ENCODE assay signal across 9 mouse cellular contexts in the genomic region with DNA sequence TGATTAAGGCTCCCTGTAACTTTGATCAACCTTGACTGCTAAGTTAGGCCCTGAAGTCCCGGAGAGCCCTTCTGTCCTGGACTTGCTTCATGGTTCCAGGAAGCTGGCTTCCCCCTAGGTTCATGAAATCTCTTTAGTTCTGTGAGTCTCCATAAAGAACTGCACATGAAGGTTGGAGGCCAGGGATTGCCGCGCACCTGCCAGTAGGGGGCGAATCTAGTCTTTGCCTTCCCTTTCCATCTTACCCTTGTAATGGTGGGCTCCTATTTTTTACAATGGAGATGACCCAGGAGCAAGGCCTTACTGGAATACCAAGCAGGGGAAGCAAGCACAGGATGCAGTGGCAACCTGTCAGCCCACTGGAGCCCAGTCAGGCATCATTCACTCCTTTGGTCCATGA. TPM values are rescaled to one million over a fixed set of nuclear protein-coding genes. Genes with fewer than 3 reads are reported as not detected.
DNase-seq lines count a peak whose midpoint lies in the region; ATAC-seq and TF ChIP-seq lines count a peak whose summit lies in the region.
"Had no signal": no experiment of that assay in that cellular context is flagged by ENCODE, and none has a peak within 500 bp of the region (broad histone marks: within the 10 kb centered on the region; RNA-seq: fewer than 3 reads in every experiment).

No protein-coding gene starts in this region.

- no peak overlapping the region for H3K4me2 ChIP-seq in midbrain, embryonic 15.5 days
- H3K4me2 ChIP-seq in liver, postnatal 0 days (ENCODE audit: low read depth, low read length), result no peak overlapping the region
- H3K4me2 ChIP-seq in intestine, embryonic 15.5 days (replicated peaks), result no peak overlapping the region
- H3K4me2 ChIP-seq: heart, embryonic 13.5 days had no signal

- peak; percentile 70 for TF ChIP-seq CTCF in liver, postnatal 0 days (IDR thresholded peaks at IDR 0.05; ENCODE audit: low read depth)

- no peak overlapping the region for H3K9ac ChIP-seq in midbrain, embryonic 15.5 days
- H3K9ac ChIP-seq in liver, postnatal 0 days (replicated peaks), result no peak overlapping the region
- no peak overlapping the region for H3K9ac ChIP-seq in intestine, embryonic 15.5 days
- H3K9ac ChIP-seq: heart, embryonic 13.5 days had no signal

- no peak overlapping the region for H3K27ac ChIP-seq in midbrain, embryonic 10.5 days (replicated peaks)
- H3K27ac ChIP-seq in midbrain, embryonic 15.5 days, result no peak overlapping the region
- H3K27ac ChIP-seq in liver, postnatal 0 days (ENCODE audit: low read depth), result no peak overlapping the region
- H3K27ac ChIP-seq in intestine, embryonic 15.5 days, result no peak overlapping the region
- H3K27ac ChIP-seq: heart, embryonic 13.5 days had no signal

- no peaks in the 10 kb centered on the region for H3K27me3 ChIP-seq in midbrain, embryonic 10.5 days (ENCODE audit: low read depth, poor library complexity, severe bottlenecking)
- H3K27me3 ChIP-seq in midbrain, embryonic 15.5 days (replicated peaks), result no peaks in the 10 kb centered on the region
- no peaks in the 10 kb centered on the region for H3K27me3 ChIP-seq in liver, postnatal 0 days (ENCODE audit: insufficient read depth, low read length)
- H3K27me3 ChIP-seq in intestine, embryonic 15.5 days (replicated peaks), result no peaks in the 10 kb centered on the region
- H3K27me3 ChIP-seq: heart, embryonic 13.5 days had no signal

- intact Hi-C loops in gastrocnemius, postnatal 14 days (cut with DNase I; ENCODE audit: low total_unique reads), result no loop called here

- no peaks in the 10 kb centered on the region for H3K36me3 ChIP-seq in midbrain, embryonic 10.5 days
- no peaks in the 10 kb centered on the region for H3K36me3 ChIP-seq in midbrain, embryonic 15.5 days (replicated peaks)
- H3K36me3 ChIP-seq in liver, postnatal 0 days (replicated peaks; ENCODE audit: insufficient read depth, low read length), result no peaks in the 10 kb centered on the region
- no peaks in the 10 kb centered on the region for H3K36me3 ChIP-seq in intestine, embryonic 15.5 days
- H3K36me3 ChIP-seq: heart, embryonic 13.5 days had no signal

- no peak for TF ChIP-seq EP300 in liver, postnatal 0 days (IDR thresholded peaks at IDR 0.05; ENCODE audit: low read depth)

- H3K4me1 ChIP-seq in midbrain, embryonic 10.5 days, result no peaks in the 10 kb centered on the region; the same call in 1 of the 2 replicates
- H3K4me1 ChIP-seq in midbrain, embryonic 15.5 days, result no peaks in the 10 kb centered on the region
- H3K4me1 ChIP-seq in liver, postnatal 0 days (ENCODE audit: insufficient read depth), result no peaks in the 10 kb centered on the region; the same call in 1 of the 2 replicates
- H3K4me1 ChIP-seq in intestine, embryonic 15.5 days (replicated peaks), result 0 out of 2 replicates have a peak, but pooled peaks cover 3% of the 10 kb centered on the region
- H3K4me1 ChIP-seq: heart, embryonic 13.5 days had no signal

- H3K4me3 ChIP-seq in midbrain, embryonic 10.5 days, result no peak overlapping the region
- no peak overlapping the region for H3K4me3 ChIP-seq in midbrain, embryonic 15.5 days
- no peak overlapping the region for H3K4me3 ChIP-seq in liver, postnatal 0 days (ENCODE audit: low read depth, low read length)
- no peak overlapping the region for H3K4me3 ChIP-seq in intestine, embryonic 15.5 days (replicated peaks)
- H3K4me3 ChIP-seq: heart, embryonic 13.5 days had no signal

- 49% methylated on average over 4 of the region's 4 CpGs for WGBS in midbrain, embryonic 10.5 days
- whole genome bisulfite sequencing in midbrain, embryonic 15.5 days, result 38% methylated on average over 4 of the region's 4 CpGs
- WGBS in liver, postnatal 0 days (ENCODE audit: insufficient replicate concordance), result 29% methylated on average over 4 of the region's 4 CpGs
- 51% methylated on average over 4 of the region's 4 CpGs for WGBS in intestine, embryonic 15.5 days

- DNase-seq in adrenal gland, postnatal 25 days, result peak; percentile 48
- no peak for DNase-seq in adrenal gland, postnatal 4 days (ENCODE audit: low spot score in 2 of 2)
- peak; percentile 33 for DNase-seq in midbrain, embryonic 10.5 days (ENCODE audit: low spot score)
- DNase-seq in liver, postnatal 0 days, result peak; percentile 42
- peak; percentile 56 for DNase-seq in thymus, postnatal 0 days (ENCODE audit: low spot score)
- DNase-seq in gastrocnemius, postnatal 14 days, result no peak

- H3K9me3 ChIP-seq in midbrain, embryonic 10.5 days (replicated peaks), result no peaks in the 10 kb centered on the region
- H3K9me3 ChIP-seq in midbrain, embryonic 15.5 days, result no peaks in the 10 kb centered on the region
- no peaks in the 10 kb centered on the region for H3K9me3 ChIP-seq in liver, postnatal 0 days (ENCODE audit: low read length)
- H3K9me3 ChIP-seq in intestine, embryonic 15.5 days, result no peaks in the 10 kb centered on the region
- H3K9me3 ChIP-seq: heart, embryonic 13.5 days had no signal

- ATAC-seq in midbrain, embryonic 15.5 days (replicated peaks), result no peak
- ATAC-seq in liver, postnatal 0 days, result no peak
- ATAC-seq in intestine, embryonic 15.5 days, result no peak

RNA-seq across cellular contexts. Expression of a gene that starts 40.0 kb away (rescaled TPM):
- total RNA-seq in adrenal gland, postnatal 25 days (2021), result 148 and 181 TPM in 2 replicates
- 10 to 100 TPM; 85.5 to 92.1 TPM for total RNA-seq in adrenal gland, postnatal 4 days (2021)
- polyA plus RNA-seq in midbrain, embryonic 10.5 days (2016; fragmentation: Nextera tagmentation; extraction: Ambion mirVana), result 6.4 and 7.2 TPM in 2 replicates
- 2.0 and 2.5 TPM in 2 replicates for polyA plus RNA-seq in midbrain, embryonic 15.5 days (2015; fragmentation: Nextera tagmentation; extraction: Ambion mirVana)
- polyA plus RNA-seq in liver, postnatal 0 days (2015; fragmentation: Nextera tagmentation; extraction: Ambion mirVana), result 3.6 and 3.7 TPM in 2 replicates
- 5.9 and 6.9 TPM in 2 replicates for polyA plus RNA-seq in thymus, postnatal 0 days (2015; fragmentation: Nextera tagmentation; extraction: Ambion mirVana)
- 100 to 1,000 TPM; 111 to 112 TPM for total RNA-seq in gastrocnemius, postnatal 14 days (2021)
- 10.9 and 12.3 TPM in 2 replicates for polyA plus RNA-seq in intestine, embryonic 15.5 days (2015; fragmentation: Nextera tagmentation; extraction: Ambion mirVana)

RNA-seq across cellular contexts. Expression of a gene that starts 47.8 kb away (rescaled TPM):
- total RNA-seq in adrenal gland, postnatal 25 days (2021), result 28.8 and 31.4 TPM in 2 replicates
- 10 to 100 TPM; 31.2 to 41.9 TPM for total RNA-seq in adrenal gland, postnatal 4 days (2021)
- polyA plus RNA-seq in midbrain, embryonic 10.5 days (2016; fragmentation: Nextera tagmentation; extraction: Ambion mirVana), result 45.2 and 70.8 TPM in 2 replicates
- polyA plus RNA-seq in midbrain, embryonic 15.5 days (2015; fragmentation: Nextera tagmentation; extraction: Ambion mirVana), result 414 and 450 TPM in 2 replicates
- 7.2 and 7.3 TPM in 2 replicates for polyA plus RNA-seq in liver, postnatal 0 days (2015; fragmentation: Nextera tagmentation; extraction: Ambion mirVana)
- 10.3 and 13.7 TPM in 2 replicates for polyA plus RNA-seq in thymus, postnatal 0 days (2015; fragmentation: Nextera tagmentation; extraction: Ambion mirVana)
- 1 to 10 TPM; 4.4 to 4.8 TPM for total RNA-seq in gastrocnemius, postnatal 14 days (2021)
- polyA plus RNA-seq in intestine, embryonic 15.5 days (2015; fragmentation: Nextera tagmentation; extraction: Ambion mirVana), result 17.3 and 17.9 TPM in 2 replicates

Comparison
In these comparisons a context has a peak if more than half of its experiments do, and no peak if none do; other contexts are left out.
1. DNase-seq: peak in adrenal gland, postnatal 25 days (single experiment), midbrain, embryonic 10.5 days (single experiment), liver, postnatal 0 days (single experiment) and thymus, postnatal 0 days (single experiment); none in adrenal gland, postnatal 4 days (0 of 2) and gastrocnemius, postnatal 14 days (single experiment).